Mouse (Mus musculus): ENCODE data around the gene Zdhhc20. TPM values are rescaled to one million over a fixed set of nuclear protein-coding genes. Genes with fewer than 3 reads are reported as not detected.

Gene Zdhhc20
- total and polyA plus RNA-seq, 3 experiments = 4.6 to 11.4 TPM; not detected in 1

GRCm38 (mm10) chr14:57827284-57827683, 62.8 kb downstream of the Zdhhc20 start:
- Histone ChIP-seq H3K9ac (ENCODE audit: control insufficient read depth, low read depth, low read length, poor library complexity, severe bottlenecking) (peak overlapping the region; percentile 81), H3K79me2 (ENCODE audit: control insufficient read depth, insufficient read depth, low read length, poor library complexity) (peaks cover 32% of the 10 kb centered on the region), H3K9me3 (replicated peaks; ENCODE audit: insufficient read depth, low read length) (no peaks in the 10 kb centered on the region), H3K27me3 (ENCODE audit: control insufficient read depth in 1 of 2, insufficient read depth in 2 of 2, low read length in 2 of 2) (no peaks in the 10 kb centered on the region), H3K27ac (ENCODE audit: control insufficient read depth, low read depth, low read length) (peak overlapping the region; percentile 88), H3K36me3 (ENCODE audit: control insufficient read depth in 1 of 2, insufficient read depth in 2 of 2, low read length in 2 of 2) (peaks cover 5 to 23% of the 10 kb centered on the region in 2 experiments; a peak in 3 of 4 replicates), H3K4me3 (ENCODE audit: control insufficient read depth in 1 of 2, insufficient read depth in 1 of 2, low read depth in 2 of 2, low read length in 2 of 2) (peak overlapping the region; percentile 71 to 84), H3K4me1 (ENCODE audit: control insufficient read depth in 1 of 2, insufficient read depth in 2 of 2, low read length in 2 of 2) (peaks cover 7 to 13% of the 10 kb centered on the region in 2 experiments)
- TF ChIP-seq ETS1 (IDR thresholded peaks at IDR 0.05; ENCODE audit: low read depth, low read length) (no peak), GATA1 (IDR thresholded peaks at IDR 0.05; ENCODE audit: low read depth, low read length) (peak; percentile 41; the same call in 1 of the 2 replicates), POLR2AphosphoS2 (IDR thresholded peaks at IDR 0.05; ENCODE audit: low read length) (0 out of 2 replicates have a peak, but pooled peaks have one; percentile 47)
- DNase-seq (ENCODE audit: low read depth, low spot score) = peak; percentile 47

GRCm38 (mm10) chr14:57825788-57826751, 64.0 kb downstream of the Zdhhc20 start, which contains the start of the genes Ska3 and Mrpl57:
Gene Ska3, minus strand, starts transcription at chr14:57826185.
Gene Mrpl57, plus strand, starts transcription at chr14:57826234.
- H3K4me1 ChIP-seq (ENCODE audit: control insufficient read depth in 1 of 2, insufficient read depth in 2 of 2, low read length in 2 of 2) = peaks cover 12 to 17% of the 10 kb centered on the region in 2 experiments
- H3K9me3 ChIP-seq (replicated peaks; ENCODE audit: insufficient read depth, low read length) = no peaks in the 10 kb centered on the region
- peak; percentile 95 for DNase-seq (ENCODE audit: low read depth, low spot score)
- no peaks in the 10 kb centered on the region for H3K27me3 ChIP-seq (ENCODE audit: control insufficient read depth in 1 of 2, insufficient read depth in 2 of 2, low read length in 2 of 2)
- peaks cover 13 to 30% of the 10 kb centered on the region in 2 experiments for H3K36me3 ChIP-seq (ENCODE audit: control insufficient read depth in 1 of 2, insufficient read depth in 2 of 2, low read length in 2 of 2)
- H3K4me3 ChIP-seq (ENCODE audit: control insufficient read depth in 1 of 2, insufficient read depth in 1 of 2, low read depth in 2 of 2, low read length in 2 of 2) = peak within 1 kb of the TSS; percentile 71 to 84
- H3K79me2 ChIP-seq (ENCODE audit: control insufficient read depth, insufficient read depth, low read length, poor library complexity) = peaks cover 32% of the 10 kb centered on the region
- H3K9ac ChIP-seq (ENCODE audit: control insufficient read depth, low read depth, low read length, poor library complexity, severe bottlenecking) = peak within 1 kb of the TSS; percentile 81
- peak within 1 kb of the TSS; percentile 88 for H3K27ac ChIP-seq (ENCODE audit: control insufficient read depth, low read depth, low read length)
- TF ChIP-seq NRF1 (IDR thresholded peaks at IDR 0.05; ENCODE audit: insufficient read depth, low read depth, low read length, poor library complexity, severe bottlenecking) (peak; percentile 90), POLR2A (IDR thresholded peaks at IDR 0.05; ENCODE audit: control insufficient read depth in 1 of 2, insufficient read depth in 1 of 2, low read depth in 1 of 2, low read length in 2 of 2, poor library complexity in 1 of 2) (peak; percentile 96 to 97), UBTF (IDR thresholded peaks at IDR 0.05; ENCODE audit: borderline replicate concordance, insufficient read depth, low read depth, low read length) (no peak), MEF2A (IDR thresholded peaks at IDR 0.05; ENCODE audit: extremely low read depth, insufficient replicate concordance, low read depth, low read length, poor library complexity, severe bottlenecking) (no peak), USF1 (IDR thresholded peaks at IDR 0.05; ENCODE audit: low read depth, low read length) (no peak), TBP (IDR thresholded peaks at IDR 0.05; ENCODE audit: low read depth, low read length) (0 out of 2 replicates have a peak, but pooled peaks have one; percentile 62), SMC3 (IDR thresholded peaks at IDR 0.05; ENCODE audit: low read depth, low read length) (no peak), KAT2A (conservative IDR thresholded peaks at IDR 0.05; ENCODE audit: low read depth, low read length) (no peak; the same call in 1 of the 2 replicates), E2F4 (IDR thresholded peaks at IDR 0.05; ENCODE audit: borderline replicate concordance, low read depth, low read length) (no peak), MXI1 (IDR thresholded peaks at IDR 0.05; ENCODE audit: low read depth, low read length) (peak; percentile 93), SIN3A (IDR thresholded peaks at IDR 0.05; ENCODE audit: low read length) (peak; percentile 80), TAL1 (IDR thresholded peaks at IDR 0.05; ENCODE audit: low read length) (no peak), HCFC1 (IDR thresholded peaks at IDR 0.05; ENCODE audit: low read depth, low read length) (peak; percentile 87), EP300 (IDR thresholded peaks at IDR 0.05; ENCODE audit: low read depth in 1 of 2, low read length in 2 of 2) (no peak), MYB (IDR thresholded peaks at IDR 0.05; ENCODE audit: low read depth, low read length) (no peak), CTCF (IDR thresholded peaks at IDR 0.05 in 2 of 3, conservative IDR thresholded peaks at IDR 0.05 in 1 of 3; ENCODE audit: control insufficient read depth in 1 of 3, insufficient read depth in 1 of 3, low read depth in 2 of 3, low read length in 3 of 3, poor library complexity in 1 of 3, severe bottlenecking in 1 of 3) (no peak), POLR2AphosphoS2 (IDR thresholded peaks at IDR 0.05; ENCODE audit: low read length) (peak; percentile 97), RCOR1 (IDR thresholded peaks at IDR 0.05; ENCODE audit: low read depth, low read length) (no peak), BHLHE40 (IDR thresholded peaks at IDR 0.05; ENCODE audit: borderline replicate concordance, low read depth, low read length) (no peak), GABPA (IDR thresholded peaks at IDR 0.05; ENCODE audit: low read depth, low read length) (no peak), ZNF384 (IDR thresholded peaks at IDR 0.05; ENCODE audit: low read depth, low read length) (no peak), USF2 (IDR thresholded peaks at IDR 0.05; ENCODE audit: borderline replicate concordance in 1 of 2, insufficient read depth in 1 of 2, low read depth in 1 of 2, low read length in 2 of 2) (no peak), NELFE (IDR thresholded peaks at IDR 0.05; ENCODE audit: low read depth, low read length) (peak; percentile 99), GATA1 (IDR thresholded peaks at IDR 0.05; ENCODE audit: low read depth, low read length) (no peak), TCF12 (IDR thresholded peaks at IDR 0.05; ENCODE audit: low read depth, low read length) (peak; percentile 73; the same call in 1 of the 2 replicates), MAX (IDR thresholded peaks at IDR 0.05; ENCODE audit: low read length) (peak; percentile 69), JUND (IDR thresholded peaks at IDR 0.05; ENCODE audit: low read depth, low read length) (no peak), ETS1 (IDR thresholded peaks at IDR 0.05; ENCODE audit: low read depth, low read length) (no peak; the same call in 1 of the 2 replicates)

Measured in MEL (cell line).